Mouse (Mus musculus) stomach, postnatal 0 days (tissue): Measurements from ENCODE around the gene Pkp4. TPM values are rescaled to one million over a fixed set of nuclear protein-coding genes. Genes with fewer than 3 reads are reported as not detected.

Source experiments
- ATAC-seq: fragments of 200-750 bp; cut with Nextera tagmentation; 2 replicates; pipeline ENCODE4 v1.8.0; 2017; ENCODE audit not compliant: low FRiP score, low TSS enrichment
- DNase-seq: peaks from one replicate; pipeline ENCODE4 v3.0.0-alpha.2; 2016; ENCODE audit warnings: low spot score
- H3K27ac ChIP-seq: fragments of 300-500 bp; sonication (generic); replicated peaks from 2 replicates; pipeline ENCODE4 v1.5.1; 2014; ENCODE audit warnings: mild to moderate bottlenecking, control low read depth
- H3K27me3 ChIP-seq: fragments of 300-500 bp; sonication (generic); 2 replicates; pipeline ENCODE4 v1.6.1; 2014; ENCODE audit warnings: low read length; ENCODE audit not compliant: control insufficient read depth, insufficient read depth
- H3K36me3 ChIP-seq: fragments of 300-500 bp; sonication (generic); 2 replicates; pipeline ENCODE4 v1.6.1; 2014; ENCODE audit warnings: low read length, mixed read lengths; ENCODE audit not compliant: control insufficient read depth, insufficient read depth
- H3K4me1 ChIP-seq: fragments of 300-500 bp; sonication (generic); replicated peaks from 2 replicates; pipeline ENCODE4 v1.6.1; 2014; ENCODE audit warnings: antibody characterized with exemption; ENCODE audit not compliant: control insufficient read depth, insufficient read depth
- H3K4me2 ChIP-seq: fragments of 300-500 bp; sonication (generic); replicated peaks from 2 replicates; pipeline ENCODE4 v1.6.1; 2014; ENCODE audit warnings: low read depth, mild to moderate bottlenecking, control low read depth, moderate library complexity
- H3K4me3 ChIP-seq: fragments of 300-500 bp; sonication (generic); 2 replicates; pipeline ENCODE4 v1.5.1; 2014; ENCODE audit warnings: low read depth, low read length, control low read depth
- H3K9ac ChIP-seq: fragments of 300-500 bp; sonication (generic); 2 replicates; pipeline ENCODE4 v1.6.1; 2014; ENCODE audit warnings: mild to moderate bottlenecking, low read length, control low read depth, mixed read lengths
- H3K9me3 ChIP-seq: fragments of 300-500 bp; sonication (generic); 2 replicates; pipeline ENCODE4 v1.6.1; 2016; ENCODE audit warnings: low read length; ENCODE audit not compliant: control insufficient read depth
- CTCF ChIP-seq: IDR thresholded peaks from 2 replicates; pipeline ENCODE4 v1.5.1; 2016; ENCODE audit warnings: antibody characterized with exemption, low read depth, mild to moderate bottlenecking, moderate library complexity
- EP300 ChIP-seq: optimal IDR thresholded peaks from 2 replicates; pipeline ENCODE3; 2016; ENCODE audit warnings: antibody characterized with exemption
- WGBS: fragments of 180-500 bp; shearing (Covaris S2); extraction: QIAGEN DNeasy Blood & Tissue Kit; methylation state at CpG from one replicate; pipeline ENCODE4 v1.1.7; 2014; 5-methylcytosine and 5-hydroxymethylcytosine counted together
- polyA plus RNA-seq: library from polyadenylated mRNA; unstranded; fragments of >200 nt; fragmentation: Nextera tagmentation; extraction: Ambion mirVana; gene quantifications from 2 replicates; pipeline ENCODE4 v1.2.1, GENCODE M21; 2015

The Pkp4 gene
- polyA plus RNA-seq, 1 experiment from 2014 or later = 16.9 TPM

DNA sequence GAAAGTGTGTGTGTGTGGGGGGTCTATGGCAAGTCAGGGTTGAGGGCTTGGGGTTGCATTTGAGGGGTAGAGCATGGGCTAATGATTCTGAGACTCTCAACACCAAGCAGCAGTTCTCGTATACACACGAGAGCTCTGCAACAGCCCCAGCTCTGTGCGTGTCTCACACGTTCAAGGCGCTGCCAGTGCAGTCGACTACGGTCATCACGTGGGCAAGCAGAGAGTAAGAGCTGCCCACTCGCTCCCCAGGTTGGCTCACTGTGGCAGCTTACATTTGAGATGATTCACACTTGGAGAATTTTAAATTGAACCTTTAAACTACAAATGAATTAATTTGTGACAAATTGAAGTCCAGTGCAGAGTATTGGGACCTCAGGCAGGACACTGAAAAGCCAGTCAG lies 44.4 kb downstream of the Pkp4 start:
- peaks cover 2% of the 10 kb centered on the region; the same call in 1 of the 2 replicates for H3K4me1 ChIP-seq
- H3K4me2 ChIP-seq = no peak overlapping the region
- 74% methylated on average over 9 of the region's 9 CpGs for WGBS
- no peak for TF ChIP-seq CTCF
- no peak for TF ChIP-seq EP300
- H3K27me3 ChIP-seq = no peaks in the 10 kb centered on the region
- no peak overlapping the region; the same call in 1 of the 2 replicates for H3K27ac ChIP-seq
- no peaks in the 10 kb centered on the region for H3K36me3 ChIP-seq
- no peaks in the 10 kb centered on the region for H3K9me3 ChIP-seq
- H3K9ac ChIP-seq = no peak overlapping the region
- ATAC-seq (no peak), DNase-seq (no peak)
- no peak overlapping the region for H3K4me3 ChIP-seq

DNA sequence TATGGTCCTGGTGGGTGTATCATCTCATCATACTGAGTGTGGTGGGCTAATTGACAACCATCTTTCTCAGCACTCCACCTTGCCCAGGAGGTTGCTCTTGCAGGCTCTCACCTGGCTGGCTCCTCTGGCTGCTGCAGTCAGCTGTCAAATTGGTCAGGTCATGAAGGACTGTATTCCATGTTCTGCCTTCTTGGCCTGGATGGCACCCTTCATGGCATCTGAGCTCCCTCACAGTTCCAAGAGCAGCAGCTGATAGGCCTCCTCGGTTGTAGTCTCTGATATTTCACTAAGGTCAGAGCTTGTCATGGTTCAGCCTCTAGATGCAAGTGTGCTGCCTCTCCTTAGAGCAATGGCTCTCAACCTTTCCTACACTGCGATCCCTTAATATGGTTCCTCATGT lies 45.5 kb downstream of the Pkp4 start:
- no peaks in the 10 kb centered on the region for H3K27me3 ChIP-seq
- H3K9me3 ChIP-seq = no peaks in the 10 kb centered on the region
- DNase-seq (no peak), ATAC-seq (no peak)
- no peak overlapping the region for H3K4me3 ChIP-seq
- H3K9ac ChIP-seq = no peak overlapping the region
- H3K4me2 ChIP-seq = no peak overlapping the region
- 77% methylated on average over 2 of the region's 2 CpGs for WGBS
- TF ChIP-seq EP300 (no peak), CTCF (no peak)
- peaks cover 2% of the 10 kb centered on the region; the same call in 1 of the 2 replicates for H3K4me1 ChIP-seq
- H3K27ac ChIP-seq = no peak overlapping the region
- H3K36me3 ChIP-seq = no peaks in the 10 kb centered on the region

DNA sequence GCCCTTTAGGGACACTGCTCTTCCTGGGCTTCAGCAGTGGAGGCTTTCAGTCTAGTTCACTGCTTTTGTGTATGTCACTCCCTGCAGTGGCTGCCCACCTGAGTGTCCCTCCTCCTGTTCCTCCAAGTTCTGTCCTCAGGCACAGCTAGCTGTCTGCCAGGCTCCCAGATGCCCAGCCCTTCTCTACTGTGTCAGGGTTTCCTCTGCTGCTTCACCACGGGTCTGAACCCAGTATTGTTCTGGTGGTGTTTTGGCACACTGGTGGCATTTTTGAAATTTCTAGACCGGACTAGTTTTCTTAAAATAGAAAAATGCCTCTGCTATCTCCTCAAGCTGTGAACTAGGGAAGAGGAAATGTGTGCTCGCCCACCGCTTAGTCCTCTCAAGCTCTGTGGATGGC lies 46.6 kb downstream of the Pkp4 start:
- no peaks in the 10 kb centered on the region for H3K36me3 ChIP-seq
- H3K27me3 ChIP-seq = no peaks in the 10 kb centered on the region
- no peaks in the 10 kb centered on the region for H3K9me3 ChIP-seq
- H3K27ac ChIP-seq = 0 out of 2 replicates have a peak overlapping the region, but pooled peaks have one; percentile 9
- ATAC-seq = no peak
- no peak overlapping the region for H3K4me3 ChIP-seq
- peaks cover 2% of the 10 kb centered on the region; the same call in 1 of the 2 replicates for H3K4me1 ChIP-seq
- DNase-seq = no peak
- TF ChIP-seq CTCF (no peak), EP300 (no peak)
- no peak overlapping the region for H3K4me2 ChIP-seq
- no peak overlapping the region for H3K9ac ChIP-seq
- 37% methylated on average over 4 of the region's 4 CpGs for WGBS

DNA sequence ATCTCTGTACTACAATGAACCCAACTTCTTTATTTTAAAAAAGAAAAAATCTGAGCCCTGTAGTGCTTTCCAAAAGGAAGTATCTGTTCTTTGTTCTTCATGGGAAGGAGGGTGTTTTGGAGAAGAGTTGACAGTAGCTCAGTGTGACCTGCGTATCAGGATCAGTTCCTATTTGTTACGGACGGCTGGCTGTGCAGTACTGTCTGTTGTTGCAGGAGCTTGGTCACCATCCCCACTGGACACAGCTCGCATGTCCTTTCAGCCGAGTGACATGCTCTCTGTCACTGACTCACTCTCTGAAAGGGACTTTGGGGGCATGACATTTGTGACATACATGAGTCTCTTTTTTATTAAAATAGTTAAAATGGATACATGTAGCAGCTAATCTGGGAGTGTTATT lies 47.1 kb downstream of the Pkp4 start:
- Histone ChIP-seq H3K9ac (no peak overlapping the region), H3K36me3 (no peaks in the 10 kb centered on the region), H3K4me3 (no peak overlapping the region), H3K4me2 (no peak overlapping the region), H3K9me3 (no peaks in the 10 kb centered on the region), H3K27me3 (no peaks in the 10 kb centered on the region), H3K4me1 (peaks cover 2% of the 10 kb centered on the region; the same call in 1 of the 2 replicates), H3K27ac (0 out of 2 replicates have a peak overlapping the region, but pooled peaks have one; percentile 5)
- 53% methylated on average over 5 of the region's 5 CpGs for WGBS
- TF ChIP-seq CTCF (no peak), EP300 (no peak)
- ATAC-seq = 0 out of 2 replicates have a peak, but pooled peaks have one; percentile 3
- DNase-seq = no peak

DNA sequence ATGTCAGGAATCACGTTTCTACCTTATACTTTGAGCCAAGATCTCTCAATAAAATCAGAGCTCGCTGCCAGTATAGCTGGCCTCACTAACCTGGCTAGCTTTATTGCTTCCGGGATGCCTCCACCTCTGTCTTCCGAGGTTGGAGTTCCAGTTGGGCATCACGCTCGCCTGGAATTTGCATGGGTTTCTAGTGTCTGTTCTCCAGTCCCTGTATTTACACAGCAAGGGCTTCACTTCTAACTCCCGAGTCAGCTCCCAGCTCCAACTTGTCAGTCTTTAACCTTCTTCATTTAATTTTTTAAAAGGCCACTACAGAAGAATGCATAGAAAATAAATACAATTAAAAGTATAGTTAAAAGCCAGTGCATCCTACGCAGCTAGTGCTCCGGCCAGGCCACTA lies 47.6 kb downstream of the Pkp4 start:
- 63% methylated on average over 9 of the region's 9 CpGs for WGBS
- no peak overlapping the region for H3K9ac ChIP-seq
- no peak overlapping the region for H3K4me2 ChIP-seq
- H3K27me3 ChIP-seq = no peaks in the 10 kb centered on the region
- no peaks in the 10 kb centered on the region for H3K36me3 ChIP-seq
- no peak overlapping the region for H3K4me3 ChIP-seq
- H3K4me1 ChIP-seq = peaks cover 2% of the 10 kb centered on the region; the same call in 1 of the 2 replicates
- H3K27ac ChIP-seq = no peak overlapping the region
- no peaks in the 10 kb centered on the region for H3K9me3 ChIP-seq
- TF ChIP-seq EP300 (no peak), CTCF (no peak)
- DNase-seq (no peak), ATAC-seq (no peak)

- no peak overlapping the region for H3K4me3 ChIP-seq
- no peaks in the 10 kb centered on the region for H3K9me3 ChIP-seq
- TF ChIP-seq CTCF (no peak), EP300 (no peak)
- no peaks in the 10 kb centered on the region for H3K36me3 ChIP-seq
- H3K4me2 ChIP-seq = no peak overlapping the region
- no peak overlapping the region for H3K27ac ChIP-seq
- H3K9ac ChIP-seq = no peak overlapping the region
- WGBS = 82% methylated on average over 5 of the region's 5 CpGs
- no peaks in the 10 kb centered on the region; the same call in 1 of the 2 replicates for H3K4me1 ChIP-seq
- H3K27me3 ChIP-seq = no peaks in the 10 kb centered on the region
- no peak for DNase-seq
- ATAC-seq = no peak
These were observed 50.4 kb downstream of the Pkp4 start for GRCm38 (mm10) chr2:59211051-59211450.
